Mouse (Mus musculus) adrenal gland, postnatal 4 days (tissue): Measurements from ENCODE around the gene Gm6034. TPM values are rescaled to one million over a fixed set of nuclear protein-coding genes. Genes with fewer than 3 reads are reported as not detected.
"Not testable (repeated sequence)": the region's sequence is repeated elsewhere in the genome, so short reads cannot be mapped to it uniquely, and the experiment has no call there.

Experiments used
- DNase-seq, 2 experiments: peaks; one replicate each; pipeline ENCODE4 v3.0.0; 2021 to 2022; ENCODE audit warnings: low spot score in 2 of 2, mixed read lengths in 2 of 2
- long read RNA-seq, 2 experiments: library from polyadenylated mRNA; stranded (forward); transcript quantifications; one replicate each; pipeline ENCODE4 v2.0.0; 2021
- total RNA-seq, 2 experiments: library from RNA; stranded (reverse); gene quantifications; 2 replicates each; pipeline ENCODE4 v1.2.3; 2021

Gm6034 gene
- under 1 TPM in 1 of 2 experiments, not detected in 1; 0.17 TPM for total RNA-seq
- long read RNA-seq, experiment 1, result 0 reads
- long read RNA-seq, experiment 2, result 0 reads

DNA sequence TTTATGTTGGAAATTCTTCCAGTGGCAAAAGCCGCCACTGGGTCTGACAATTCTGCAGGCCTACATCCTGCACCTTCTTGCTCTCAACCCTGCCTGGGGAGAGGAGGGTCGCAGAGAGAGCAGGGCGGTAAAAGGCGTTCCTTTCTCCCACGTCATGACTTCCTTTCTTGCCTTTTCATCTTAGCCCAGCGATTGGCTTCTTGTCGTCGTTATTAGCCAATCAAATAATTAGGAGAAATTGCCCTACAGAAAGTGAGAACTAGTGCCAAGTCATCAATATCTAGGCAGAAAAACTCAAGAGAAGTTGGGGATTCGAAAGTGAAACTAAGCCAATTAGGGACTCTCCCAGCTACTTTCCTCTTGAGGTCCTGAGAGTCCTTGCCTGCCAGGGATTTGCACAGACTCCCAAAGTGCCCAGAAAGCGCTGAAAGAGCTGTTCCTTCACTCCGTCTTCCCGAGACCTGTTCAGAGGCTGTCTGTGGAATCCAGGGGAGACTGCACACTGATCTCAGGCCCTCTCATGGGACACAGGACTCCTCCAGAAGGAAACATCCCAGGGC is at the start of gene Gm6034, which contains the start of gene H2-T22:
Gene Gm6034, plus strand, starts transcription at position 352 of the 560 bp plus-strand sequence.
Gene H2-T22, minus strand, starts transcription at position 138 of the 560 bp plus-strand sequence.
- peak in 1 of 2 experiments; percentile 18 for DNase-seq

DNA sequence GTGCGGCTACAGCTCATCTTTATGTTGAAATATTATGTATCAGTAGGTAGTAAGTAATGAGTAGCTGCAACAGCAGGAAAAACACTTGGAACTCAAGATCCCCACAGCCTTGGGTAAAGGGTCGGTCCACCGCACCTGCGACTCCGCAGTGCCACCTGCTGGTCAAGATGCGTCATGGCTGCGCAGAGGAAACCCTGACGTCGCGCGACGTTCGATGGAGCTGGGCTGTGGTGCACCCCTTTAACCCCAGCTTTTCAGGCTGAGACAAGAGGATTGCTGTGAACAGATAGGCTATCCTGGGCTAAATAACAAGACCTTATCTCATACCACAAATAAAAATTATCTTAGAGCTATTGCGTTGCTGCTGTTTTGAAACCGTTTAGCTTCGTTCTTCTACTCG is 49.1 kb upstream of the Gm6034 start:
- DNase-seq, result peak; percentile 46 to 52

DNA sequence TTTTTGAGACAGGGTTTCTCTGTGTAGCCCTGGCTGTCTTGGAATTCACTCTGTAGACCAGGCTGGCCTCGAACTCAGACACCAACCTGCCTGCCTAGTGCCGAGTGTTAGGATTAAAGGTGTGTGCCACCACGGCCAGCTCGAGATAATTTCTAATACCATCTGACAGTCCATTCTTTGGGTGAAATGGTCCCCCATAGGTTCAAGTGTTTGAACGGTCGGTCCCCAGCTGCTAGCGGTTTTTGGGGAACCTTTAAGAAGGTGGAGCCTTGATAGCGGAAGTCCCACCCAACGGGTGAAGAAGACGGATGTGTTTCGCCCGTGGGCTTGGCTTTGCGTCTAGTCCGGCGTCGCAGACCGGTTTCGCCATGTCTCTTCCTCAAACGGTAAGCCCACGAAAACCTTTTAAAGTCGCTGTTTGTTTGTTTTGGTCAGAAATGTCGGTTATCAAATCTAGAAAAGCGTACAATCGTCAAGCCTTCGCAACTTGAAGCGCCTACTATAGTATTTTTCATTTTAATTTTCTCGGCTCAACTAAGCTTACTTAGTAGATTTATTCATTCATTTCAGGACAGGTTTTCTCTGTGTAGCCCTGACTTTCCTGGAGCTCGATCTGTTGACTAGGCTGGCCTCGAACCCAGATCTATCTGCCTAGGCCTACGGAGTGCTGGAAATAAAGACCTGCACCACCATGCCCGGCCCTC is 48.4 kb upstream of the Gm6034 start:
- peak; percentile 31 to 57 for DNase-seq

DNA sequence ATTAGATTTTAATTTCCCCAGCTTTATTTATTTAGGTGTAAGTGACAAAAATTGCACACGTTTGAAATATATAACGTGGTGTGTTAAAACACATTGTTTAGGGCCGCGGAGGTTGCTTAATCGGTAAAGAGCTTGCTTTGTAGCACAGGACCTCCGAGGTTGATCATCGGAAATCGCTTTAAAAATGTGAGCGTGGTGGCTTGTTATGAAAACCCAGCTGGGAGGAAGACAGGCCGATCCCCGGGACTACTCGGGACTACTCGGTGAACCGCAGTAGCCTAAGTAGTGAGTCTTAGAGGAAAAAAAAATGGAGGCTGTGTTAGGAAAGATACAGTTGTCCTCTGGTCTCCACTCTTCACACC is 47.9 kb upstream of the Gm6034 start:
- DNase-seq, result no peak

DNA sequence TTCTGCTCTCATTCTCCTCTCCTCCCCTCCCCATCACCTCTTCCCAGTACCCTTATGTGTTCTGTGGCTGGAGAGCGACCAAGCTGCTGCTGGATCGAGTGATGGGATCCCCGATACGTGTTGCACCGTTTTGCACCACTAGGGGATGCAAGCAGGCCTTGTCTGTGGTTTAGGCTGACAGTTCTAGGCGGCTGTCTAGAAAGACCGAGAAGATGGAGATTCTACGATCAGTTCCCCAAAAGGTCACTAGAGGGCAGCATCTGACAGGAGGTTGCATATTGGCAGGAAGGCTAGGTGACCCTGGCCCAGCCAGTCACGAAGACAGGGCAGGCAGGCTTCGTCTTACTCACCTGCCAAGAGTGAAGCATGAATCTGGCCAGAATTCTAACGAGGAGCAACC is 45.8 kb upstream of the Gm6034 start:
- DNase-seq, result peak; percentile 79 to 92

DNA sequence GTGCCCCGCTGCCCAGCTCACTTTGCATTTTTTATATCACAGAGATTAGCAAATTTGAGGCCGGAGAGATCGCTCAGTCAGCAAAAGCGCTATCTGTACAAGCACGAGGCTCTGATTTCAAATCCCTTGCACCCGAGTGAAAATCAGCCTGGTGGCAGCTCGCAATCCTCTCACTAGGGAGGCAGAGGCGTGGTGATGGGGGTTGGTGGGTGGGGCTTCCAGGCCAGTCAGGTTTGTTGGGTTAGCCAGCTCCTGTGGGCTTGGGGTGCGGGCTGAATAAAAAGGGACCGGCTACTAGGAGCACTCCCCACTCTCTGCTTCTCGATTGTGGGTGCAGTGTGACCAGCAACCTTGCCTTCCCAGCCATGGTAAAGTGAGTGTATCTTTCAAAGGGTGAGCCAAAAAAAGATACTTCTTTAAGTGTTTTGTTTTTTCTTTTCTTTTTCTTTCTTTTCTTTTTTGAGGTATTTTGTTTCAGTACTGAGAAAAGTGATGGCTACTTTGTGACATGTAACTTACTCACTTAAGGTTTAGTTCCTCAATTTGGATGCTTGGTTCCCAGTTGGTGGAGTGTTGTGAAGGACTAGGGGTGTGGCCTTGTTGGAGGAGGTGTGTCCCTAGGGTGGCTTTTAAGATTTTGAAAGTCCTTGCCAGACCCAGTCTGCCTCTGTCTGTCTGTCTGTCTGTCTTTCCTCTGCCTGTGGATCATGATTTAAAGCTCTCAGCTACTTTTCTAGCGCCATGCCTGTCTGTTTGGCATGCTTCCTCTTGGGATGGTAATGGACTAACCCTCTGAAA is 44.8 kb upstream of the Gm6034 start:
- DNase-seq, result no peak

DNA sequence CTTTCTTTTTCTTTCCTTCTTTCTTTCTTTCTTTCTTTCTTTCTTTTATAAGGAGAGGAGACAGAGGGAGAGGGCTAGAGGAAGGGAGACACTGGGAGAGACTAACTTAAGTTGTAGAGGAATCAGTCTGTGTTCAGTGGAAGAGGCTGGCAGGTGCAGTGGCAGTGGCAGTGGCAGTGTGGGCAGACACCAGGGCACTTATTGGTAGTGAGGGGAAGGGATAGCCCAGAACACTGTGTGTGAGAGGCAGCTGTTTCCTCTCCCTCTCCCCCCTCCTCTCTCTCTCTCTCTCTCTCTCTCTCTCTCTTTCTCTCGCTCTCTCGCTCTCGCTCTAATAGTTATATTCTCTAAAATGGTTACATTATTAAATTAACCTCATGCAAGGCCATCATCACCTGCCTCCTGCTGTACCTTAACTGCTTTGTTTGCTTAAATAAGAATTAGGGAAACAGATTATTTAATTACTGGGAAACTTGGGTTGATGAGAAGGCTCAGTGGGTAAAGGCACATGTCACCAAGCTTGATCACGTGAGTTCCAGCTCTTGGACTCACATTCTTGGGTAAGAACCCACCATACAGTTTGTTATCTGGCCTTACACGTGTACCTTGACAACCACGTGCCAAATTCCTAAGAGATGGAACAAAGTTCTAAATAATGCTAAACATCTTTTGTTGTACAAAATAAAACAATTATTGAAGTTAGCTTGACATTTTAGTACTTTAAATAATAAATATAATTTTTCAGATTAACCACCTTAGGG is 44.0 kb upstream of the Gm6034 start:
- DNase-seq, result no peak

DNA sequence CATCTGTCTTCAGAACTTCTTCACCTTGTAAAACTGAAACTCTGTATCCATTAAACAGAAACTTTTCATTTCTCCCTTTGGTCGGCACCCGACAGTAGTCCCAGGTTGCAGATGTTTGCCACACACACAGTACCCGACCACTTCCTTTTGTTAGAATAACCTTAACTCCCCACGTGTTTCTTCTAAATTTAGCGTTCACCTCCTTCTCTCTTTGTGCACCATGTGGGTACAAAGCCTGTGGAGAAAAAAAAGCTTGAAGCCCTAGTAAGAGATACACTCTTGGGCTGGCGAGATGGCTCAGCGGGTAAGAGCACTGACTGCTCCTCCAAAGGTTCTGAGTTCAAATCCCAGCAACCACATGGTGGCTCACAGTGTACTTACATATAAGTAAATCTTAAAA is 43.4 kb upstream of the Gm6034 start:
- no peak for DNase-seq

DNA sequence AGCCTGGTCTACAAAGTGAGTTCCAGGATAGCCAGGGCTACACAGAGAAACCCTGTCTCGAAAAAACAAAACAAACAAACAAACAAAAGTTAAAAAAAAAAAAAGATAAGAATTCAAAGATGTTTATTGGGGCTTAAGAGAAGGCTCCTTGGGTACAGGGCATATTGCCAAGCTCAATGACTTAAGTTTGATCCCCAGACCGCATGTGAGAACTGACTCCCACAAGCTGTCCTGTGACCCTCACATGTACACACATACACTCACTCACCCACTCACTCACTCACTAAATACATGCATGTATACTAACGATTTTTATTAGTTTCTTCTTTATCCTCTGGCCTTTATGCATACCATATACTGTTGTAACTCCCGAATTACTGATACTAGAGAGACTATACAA is 42.4 kb upstream of the Gm6034 start:
- no peak for DNase-seq

DNA sequence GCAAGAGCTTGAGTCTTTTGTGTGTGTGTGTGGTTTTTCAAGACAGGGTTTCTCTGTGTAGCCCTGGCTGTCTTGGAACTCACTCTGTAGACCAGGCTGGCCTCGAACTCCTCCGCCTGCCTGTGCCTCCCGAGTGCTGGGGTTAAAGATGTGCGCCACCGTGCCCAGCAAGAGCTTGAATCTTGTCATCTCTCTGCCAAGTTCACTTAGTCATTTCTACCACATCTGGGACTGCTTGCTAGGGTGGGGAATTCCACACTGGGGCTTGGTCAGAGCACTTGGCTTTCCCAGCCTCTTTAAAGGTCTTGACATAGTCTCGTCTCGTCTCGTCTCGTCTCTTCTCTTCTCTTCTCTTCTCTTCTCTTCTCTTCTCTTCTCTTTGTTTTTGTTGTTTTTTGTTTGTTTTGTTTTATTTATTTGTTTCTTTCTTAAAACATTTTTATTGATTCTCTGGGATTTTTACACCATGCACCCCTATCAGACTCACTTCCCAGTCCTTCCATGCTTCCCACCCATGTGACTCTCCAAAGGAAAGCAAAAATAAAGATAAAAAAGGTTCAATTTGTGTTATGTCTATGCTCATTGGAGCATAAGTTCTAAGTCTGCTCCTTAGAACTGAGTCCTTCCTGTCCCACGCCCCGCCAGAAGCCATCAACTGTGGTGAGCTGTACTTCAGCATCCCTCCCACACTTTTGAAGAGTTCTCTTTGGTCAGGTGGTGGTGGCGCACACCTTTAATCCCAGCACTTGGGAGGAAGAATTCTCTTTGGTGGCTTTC is 41.5 kb upstream of the Gm6034 start:
- no peak for DNase-seq

DNA sequence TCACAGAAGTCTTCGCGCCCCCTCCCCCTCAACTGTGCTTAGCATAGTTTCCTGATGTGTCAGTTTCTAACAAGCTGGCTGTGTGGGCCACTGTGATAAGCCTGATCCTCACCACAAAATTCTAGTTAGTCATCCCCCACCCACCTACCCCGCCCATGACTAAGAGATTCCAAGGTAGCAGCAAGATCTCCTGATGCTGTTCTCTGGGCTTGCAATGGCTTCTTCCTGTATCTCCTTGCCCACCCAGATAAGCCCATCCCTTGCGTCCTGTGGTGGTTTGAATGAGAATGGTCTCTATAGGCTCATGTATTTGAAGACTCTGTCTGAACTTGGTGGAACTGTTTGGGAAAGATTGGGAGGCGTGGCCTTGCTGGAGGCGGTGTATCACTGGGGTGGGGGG is 40.8 kb upstream of the Gm6034 start:
- DNase-seq, result no peak

DNA sequence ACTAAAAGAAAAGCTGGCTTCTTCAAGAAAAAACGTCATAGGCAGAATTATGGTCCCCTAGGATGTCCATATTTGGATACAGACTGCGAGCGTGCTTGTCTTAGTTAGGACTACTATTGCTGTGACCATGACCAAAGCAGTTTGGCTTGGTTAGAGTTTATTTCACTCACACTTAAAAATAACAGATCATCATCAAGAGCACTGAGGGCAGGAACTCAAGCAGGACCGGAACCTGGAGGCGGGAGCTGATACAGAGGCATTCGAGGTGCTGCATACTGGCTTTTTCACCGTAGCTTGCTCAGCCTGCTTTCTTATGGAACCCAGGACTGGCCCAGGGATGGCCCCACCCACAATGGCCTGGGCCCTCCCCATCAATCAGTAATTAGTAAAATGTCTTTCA is 39.4 kb upstream of the Gm6034 start:
- no peak for DNase-seq

DNA sequence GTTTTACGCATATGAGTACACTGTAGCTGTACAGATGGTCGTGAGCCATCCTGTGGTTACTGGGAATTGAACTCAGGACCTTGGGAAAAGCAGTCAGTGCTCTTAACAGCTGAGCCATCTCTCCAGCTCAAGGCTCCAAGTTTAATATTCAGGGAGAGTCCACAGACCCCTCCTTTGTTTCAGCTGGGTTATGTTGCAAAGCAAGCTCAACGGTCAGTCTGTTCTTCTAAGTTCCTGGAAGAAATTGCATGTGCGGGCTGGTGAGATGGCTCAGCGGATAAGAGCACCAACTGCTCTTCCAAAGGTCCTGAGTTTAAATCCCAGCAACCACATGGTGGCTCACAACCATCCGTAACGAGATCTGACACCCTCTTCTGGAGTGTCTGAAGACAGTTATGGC is 38.4 kb upstream of the Gm6034 start:
- DNase-seq, result not testable (repeated sequence)

DNA sequence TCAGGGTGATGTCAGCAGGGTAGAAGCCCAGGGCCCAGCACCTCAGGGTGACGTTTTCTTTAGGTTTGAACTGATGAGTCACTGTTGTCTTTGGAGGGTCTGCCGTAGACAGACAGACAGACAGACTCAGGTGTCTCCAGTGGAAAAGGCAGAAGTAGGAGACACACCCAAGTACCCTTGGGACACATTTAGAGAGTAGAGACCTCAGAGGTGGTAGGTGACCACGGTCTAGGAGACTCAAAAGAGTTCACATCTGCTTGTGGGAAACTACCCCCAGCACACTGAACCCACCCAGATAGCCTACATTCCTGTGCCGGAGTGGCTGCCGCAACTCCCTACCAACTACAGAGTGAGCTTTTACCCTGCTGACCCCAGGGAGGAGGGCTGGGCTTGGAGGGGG is 27.8 kb upstream of the Gm6034 start:
- DNase-seq, result no peak

DNA sequence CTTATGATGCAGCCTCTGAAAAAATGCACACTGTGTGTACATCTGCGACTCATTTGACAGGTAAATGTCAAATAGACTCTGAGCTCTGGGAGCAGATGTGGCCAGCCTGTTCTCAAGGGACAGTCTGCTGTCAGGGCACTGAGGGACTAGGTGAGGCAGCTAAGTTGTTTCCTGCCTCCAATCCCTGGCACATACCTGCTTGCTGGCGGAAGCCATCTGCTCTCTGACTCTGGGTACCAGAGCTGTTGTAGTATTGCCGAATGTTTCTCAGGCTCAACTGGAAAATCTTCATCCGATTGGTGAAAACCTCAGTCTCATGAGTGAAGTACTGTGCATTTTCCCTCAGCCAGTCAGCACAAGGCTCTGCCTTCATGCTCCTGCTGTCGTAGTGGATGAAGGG is 25.7 kb upstream of the Gm6034 start:
- DNase-seq, result no peak

DNA sequence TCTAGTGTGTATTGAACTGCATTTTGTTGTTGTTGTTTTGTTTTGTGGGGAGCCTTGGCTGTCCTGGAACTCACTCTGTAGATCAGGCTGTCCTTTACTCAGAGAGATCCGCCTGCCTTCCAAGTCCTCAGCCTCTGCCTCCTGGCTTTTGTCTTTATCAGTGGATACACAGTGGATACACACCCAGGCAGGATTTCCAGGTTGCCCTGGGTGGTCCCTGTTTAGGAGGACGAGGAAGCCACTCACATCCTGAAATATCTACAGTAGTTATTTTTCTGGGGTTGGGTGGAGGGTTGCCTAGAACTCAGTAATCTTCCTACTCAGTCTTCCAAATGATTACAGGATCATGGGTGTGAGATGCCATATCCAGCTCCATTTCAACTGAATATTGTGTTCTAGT is 23.8 kb upstream of the Gm6034 start:
- no peak for DNase-seq

DNA sequence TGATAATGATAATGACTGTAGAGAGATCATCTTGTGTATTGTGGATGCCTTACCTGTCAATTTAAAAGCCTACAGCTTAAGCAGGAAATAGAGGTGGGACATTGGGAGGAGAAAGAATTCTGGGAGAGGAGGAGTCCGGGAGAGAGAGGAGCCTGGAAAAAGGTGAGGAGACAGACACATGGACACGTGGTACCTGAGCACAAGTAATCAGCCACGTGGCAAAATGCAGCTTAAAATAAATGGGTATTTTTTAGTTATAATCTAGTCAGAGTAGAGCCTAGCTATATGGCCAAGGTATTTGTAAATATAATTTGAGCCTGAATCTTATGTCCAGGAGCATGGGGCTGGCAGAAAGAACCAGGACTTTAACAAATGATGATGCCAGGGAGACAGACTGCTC is 23.2 kb upstream of the Gm6034 start:
- DNase-seq, result no peak

DNA sequence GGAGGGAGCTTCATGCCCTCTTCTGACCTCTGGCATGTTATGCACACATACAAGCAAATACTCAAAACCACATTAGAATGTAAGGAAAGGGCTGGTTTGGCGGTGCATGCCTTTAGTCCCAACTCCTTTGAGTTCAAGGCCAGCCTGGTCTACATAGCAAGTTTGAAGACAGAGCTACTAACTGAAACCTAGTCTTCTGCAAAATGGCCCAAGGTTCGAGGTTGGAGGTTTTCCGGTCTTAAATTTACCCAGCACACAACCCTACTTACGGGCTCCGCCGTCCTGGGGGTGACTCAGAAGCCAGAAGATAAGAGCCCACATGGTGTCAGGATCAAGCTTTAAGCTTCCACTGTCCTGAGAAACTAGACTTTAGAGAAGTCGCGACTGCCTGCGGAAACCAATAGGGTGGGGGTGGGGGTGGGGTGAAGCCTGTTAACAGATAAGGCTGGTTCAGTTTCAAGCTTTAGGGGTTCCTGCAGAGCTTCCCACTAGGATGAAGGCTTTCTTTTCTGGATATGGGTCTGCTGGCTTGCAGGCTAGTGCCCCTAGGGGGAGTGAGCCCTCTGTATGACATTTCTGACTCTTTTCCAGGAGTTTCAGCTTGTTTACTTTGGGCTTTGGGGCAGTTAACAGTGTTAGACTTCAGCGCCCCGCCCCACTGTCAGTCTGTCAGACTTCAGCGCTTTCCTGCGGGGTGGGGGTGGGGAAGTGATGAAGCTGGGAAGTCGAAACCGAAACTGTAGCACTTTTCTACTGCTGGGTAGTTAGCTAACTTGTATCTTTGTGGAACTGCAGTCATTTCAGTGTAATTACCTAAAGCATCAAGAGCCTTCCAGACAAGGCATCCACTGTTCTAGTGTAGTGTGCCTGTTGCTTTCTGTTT is 22.3 kb upstream of the Gm6034 start, which contains the start of gene H2-T24:
Gene H2-T24, minus strand, starts transcription at position 370 of the 883 bp plus-strand sequence.
- DNase-seq, result peak in 1 of 2 experiments; percentile 53

DNA sequence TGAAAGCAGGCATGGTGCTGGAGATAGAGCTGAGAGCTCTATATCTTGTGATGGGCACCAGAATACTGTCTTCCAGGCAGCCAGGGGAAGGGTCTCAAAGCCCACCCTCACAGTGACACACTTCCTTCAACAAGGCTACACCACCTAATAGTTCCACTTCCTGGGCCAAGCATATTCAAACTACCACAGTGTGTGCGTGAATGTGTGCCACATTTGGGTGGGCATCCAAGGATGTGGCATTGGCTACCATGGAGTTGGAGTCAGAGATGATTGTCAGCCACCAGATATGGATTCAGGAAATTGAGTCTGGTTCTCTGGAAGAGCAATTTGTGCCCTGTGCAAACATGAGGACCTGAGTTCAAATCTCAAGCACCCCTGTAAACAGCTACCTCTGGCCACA is 21.5 kb upstream of the Gm6034 start:
- no peak for DNase-seq

DNA sequence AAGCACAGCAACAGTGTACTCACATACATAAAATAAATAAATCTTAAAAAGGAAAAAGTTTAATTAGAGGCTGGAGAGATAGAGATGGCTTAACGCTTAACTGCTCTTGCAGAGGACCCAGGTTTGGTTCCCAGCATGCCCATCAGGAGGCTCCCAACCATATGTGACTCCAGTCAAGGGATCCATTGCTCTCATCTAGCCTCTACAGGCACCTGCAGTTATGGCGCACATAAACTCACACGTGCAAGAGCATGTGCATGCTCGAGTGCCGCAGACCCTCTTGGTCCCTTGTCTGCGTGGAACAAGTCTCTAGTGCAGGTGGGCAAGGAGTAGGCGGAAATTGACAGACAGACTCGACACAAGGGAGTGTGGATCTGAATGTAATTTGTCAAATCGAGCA is 20.7 kb upstream of the Gm6034 start:
- DNase-seq, result no peak
